In the genomic region with DNA sequence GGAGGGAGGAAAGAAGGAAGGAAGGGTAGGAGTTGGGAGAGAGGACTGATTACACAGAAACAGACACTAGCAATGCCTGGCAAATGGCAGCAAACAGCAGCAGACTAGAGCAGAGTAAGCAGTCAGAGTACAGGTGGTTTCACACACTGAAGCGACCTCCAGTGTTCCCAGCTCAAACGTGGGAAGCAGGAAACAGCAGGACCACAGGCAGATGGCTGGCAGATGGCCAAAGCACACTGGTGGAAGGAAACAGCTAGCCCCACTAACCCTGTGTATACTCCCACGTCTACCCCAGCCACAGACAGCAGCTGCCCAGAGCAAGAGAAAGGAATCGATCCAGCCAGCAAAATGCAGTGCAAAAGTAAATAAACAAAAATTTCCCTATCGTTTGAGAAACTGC, we compare ENCODE assay signal across 9 mouse cellular contexts. TPM values are rescaled to one million over a fixed set of nuclear protein-coding genes. Genes with fewer than 3 reads are reported as not detected.
A peak's percentile ranks its signal among the peaks of the same experiment; 100 is the strongest.
DNase-seq lines count a peak whose midpoint lies in the region; ATAC-seq and TF ChIP-seq lines count a peak whose summit lies in the region.
"Had no signal": no experiment of that assay in that cellular context is flagged by ENCODE, and none has a peak within 500 bp of the region (broad histone marks: within the 10 kb centered on the region; RNA-seq: fewer than 3 reads in every experiment).

No protein-coding gene starts in this region.

- H3K9ac ChIP-seq in lung, embryonic 15.5 days, result no peak overlapping the region
- no peak overlapping the region for H3K9ac ChIP-seq in lung, postnatal 0 days (replicated peaks; ENCODE audit: low read depth)
- no peak overlapping the region for H3K9ac ChIP-seq in forebrain, embryonic 16.5 days (replicated peaks; ENCODE audit: low read depth, low read length)

- no peak for DNase-seq in lung, postnatal 0 days (ENCODE audit: low spot score)
- peak; percentile 65 for DNase-seq in hindbrain, embryonic 10.5 days (ENCODE audit: low spot score)
- DNase-seq in layer of hippocampus, adult 9-11 months, result peak; percentile 77
- DNase-seq in lung, postnatal 4 days, result peak; percentile 32 to 46
- DNase-seq in right cerebral cortex, postnatal 4 days, result peak; percentile 62
- DNase-seq in c-Kit-positive CD71-positive TER-119-positive erythroid progenitor cells, embryonic 14.5 days (ENCODE audit: low spot score), result no peak

- H3K4me2 ChIP-seq in lung, embryonic 15.5 days, result no peak overlapping the region
- no peak overlapping the region for H3K4me2 ChIP-seq in lung, postnatal 0 days (replicated peaks; ENCODE audit: low read depth, low read length)
- H3K4me2 ChIP-seq in forebrain, embryonic 16.5 days (ENCODE audit: low read length), result no peak overlapping the region

- H3K4me1 ChIP-seq in lung, embryonic 15.5 days, result peaks cover 7% of the 10 kb centered on the region; the same call in 1 of the 2 replicates
- no peaks in the 10 kb centered on the region for H3K4me1 ChIP-seq in lung, postnatal 0 days (ENCODE audit: insufficient read depth, low read depth, low read length)
- peaks cover 11% of the 10 kb centered on the region; the same call in 1 of the 2 replicates for H3K4me1 ChIP-seq in forebrain, embryonic 16.5 days (replicated peaks; ENCODE audit: control insufficient read depth, insufficient read depth, low read length)
- peaks cover 3% of the 10 kb centered on the region; the same call in 1 of the 2 replicates for H3K4me1 ChIP-seq in hindbrain, embryonic 10.5 days (replicated peaks)

- no peaks in the 10 kb centered on the region for H3K27me3 ChIP-seq in lung, embryonic 15.5 days
- H3K27me3 ChIP-seq in lung, postnatal 0 days (replicated peaks; ENCODE audit: insufficient read depth, low read length), result no peaks in the 10 kb centered on the region
- no peaks in the 10 kb centered on the region for H3K27me3 ChIP-seq in forebrain, embryonic 16.5 days (replicated peaks; ENCODE audit: control insufficient read depth, insufficient read depth, low read length)
- H3K27me3 ChIP-seq in hindbrain, embryonic 10.5 days (ENCODE audit: insufficient read depth, poor library complexity, severe bottlenecking), result no peaks in the 10 kb centered on the region
- H3K27me3 ChIP-seq: Patski had no signal

- TF ChIP-seq EP300 in lung, postnatal 0 days (IDR thresholded peaks at IDR 0.05), result no peak

- 8% methylated on average over 5 of the region's 5 CpGs for WGBS in lung, embryonic 15.5 days
- 13% methylated on average over 5 of the region's 5 CpGs for WGBS in lung, postnatal 0 days
- 7% methylated on average over 5 of the region's 5 CpGs for WGBS in forebrain, embryonic 16.5 days
- WGBS in hindbrain, embryonic 10.5 days, result 49% methylated on average over 5 of the region's 5 CpGs

- H3K9me3 ChIP-seq in lung, embryonic 15.5 days, result no peaks in the 10 kb centered on the region
- H3K9me3 ChIP-seq in lung, postnatal 0 days (ENCODE audit: low read length), result no peaks in the 10 kb centered on the region
- H3K9me3 ChIP-seq in forebrain, embryonic 16.5 days (ENCODE audit: control insufficient read depth, low read length), result no peaks in the 10 kb centered on the region
- H3K9me3 ChIP-seq in hindbrain, embryonic 10.5 days, result no peaks in the 10 kb centered on the region

- H3K27ac ChIP-seq in lung, embryonic 15.5 days, result no peak overlapping the region
- H3K27ac ChIP-seq in lung, postnatal 0 days (ENCODE audit: low read length), result no peak overlapping the region
- H3K27ac ChIP-seq in forebrain, embryonic 16.5 days (ENCODE audit: low read length), result no peak overlapping the region
- H3K27ac ChIP-seq in hindbrain, embryonic 10.5 days, result peak overlapping the region; percentile 29; the same call in 1 of the 2 replicates

- H3K36me3 ChIP-seq in lung, embryonic 15.5 days, result peaks cover 19% of the 10 kb centered on the region
- no peaks in the 10 kb centered on the region for H3K36me3 ChIP-seq in lung, postnatal 0 days (ENCODE audit: insufficient read depth, low read length)
- H3K36me3 ChIP-seq in forebrain, embryonic 16.5 days (ENCODE audit: control insufficient read depth, insufficient read depth), result peaks cover 2% of the 10 kb centered on the region; the same call in 1 of the 2 replicates
- peaks cover 64% of the 10 kb centered on the region for H3K36me3 ChIP-seq in hindbrain, embryonic 10.5 days

- peak; percentile 70 for ATAC-seq in lung, embryonic 15.5 days (ENCODE audit: borderline replicate concordance, extremely low read depth, low FRiP score, low TSS enrichment)
- no peak for ATAC-seq in lung, postnatal 0 days
- peak; percentile 86 for ATAC-seq in forebrain, embryonic 16.5 days
- ATAC-seq: Patski had no signal

- TF ChIP-seq CTCF in lung, postnatal 0 days (IDR thresholded peaks at IDR 0.05), result no peak

- no peak overlapping the region for H3K4me3 ChIP-seq in lung, embryonic 15.5 days
- H3K4me3 ChIP-seq in lung, postnatal 0 days (ENCODE audit: low read depth, low read length), result no peak overlapping the region
- no peak overlapping the region for H3K4me3 ChIP-seq in forebrain, embryonic 16.5 days (replicated peaks; ENCODE audit: low read length)
- no peak overlapping the region for H3K4me3 ChIP-seq in hindbrain, embryonic 10.5 days

RNA-seq across cellular contexts. Expression of a gene that starts 12.7 kb away (rescaled TPM):
- polyA plus RNA-seq in lung, embryonic 15.5 days (2015; fragmentation: Nextera tagmentation; extraction: Ambion mirVana), result 32.2 and 32.5 TPM in 2 replicates
- polyA plus RNA-seq in lung, postnatal 0 days (2015; fragmentation: Nextera tagmentation; extraction: Ambion mirVana), result 8.6 and 9.0 TPM in 2 replicates
- polyA plus RNA-seq in forebrain, embryonic 16.5 days (2015; fragmentation: Nextera tagmentation; extraction: Ambion mirVana), result 33.1 and 41.3 TPM in 2 replicates
- polyA plus RNA-seq in hindbrain, embryonic 10.5 days (2016; fragmentation: Nextera tagmentation; extraction: Ambion mirVana), result 39.8 and 42.4 TPM in 2 replicates

RNA-seq across cellular contexts. Expression of a gene that starts 35.9 kb away (rescaled TPM):
- 0.65 and 0.84 TPM in 2 replicates for polyA plus RNA-seq in lung, embryonic 15.5 days (2015; fragmentation: Nextera tagmentation; extraction: Ambion mirVana)
- polyA plus RNA-seq in lung, postnatal 0 days (2015; fragmentation: Nextera tagmentation; extraction: Ambion mirVana), result 0.43 and 0.73 TPM in 2 replicates
- 1.8 and 2.6 TPM in 2 replicates for polyA plus RNA-seq in forebrain, embryonic 16.5 days (2015; fragmentation: Nextera tagmentation; extraction: Ambion mirVana)
- 0.47 and 0.77 TPM in 2 replicates for polyA plus RNA-seq in hindbrain, embryonic 10.5 days (2016; fragmentation: Nextera tagmentation; extraction: Ambion mirVana)

Comparison
In these comparisons a context has a peak if more than half of its experiments do, and no peak if none do; other contexts are left out.
1. DNase-seq: peak in hindbrain, embryonic 10.5 days (single experiment), layer of hippocampus, adult 9-11 months (single experiment), lung, postnatal 4 days (2 of 2) and right cerebral cortex, postnatal 4 days (single experiment); none in lung, postnatal 0 days (single experiment) and c-Kit-positive CD71-positive TER-119-positive erythroid progenitor cells, embryonic 14.5 days (single experiment).